Mouse (Mus musculus): ENCODE measurements around the gene Dip2a. TPM values are rescaled to one million over a fixed set of nuclear protein-coding genes. Genes with fewer than 3 reads are reported as not detected.

The Dip2a gene
- polyA plus RNA-seq, 1 experiment from 2014 or later: 14.9 TPM

GRCm38 (mm10) chr10:76289936-76290671 lies 55.0 kb downstream of the Dip2a start:
- no peak overlapping the region for H3K4me2 ChIP-seq
- no peaks in the 10 kb centered on the region for H3K9me3 ChIP-seq
- no peak overlapping the region for H3K9ac ChIP-seq
- H3K36me3 ChIP-seq: peaks cover 92% of the 10 kb centered on the region
- H3K27ac ChIP-seq: no peak overlapping the region
- 89% methylated on average over 3 of the region's 3 CpGs for WGBS
- ATAC-seq (ENCODE audit: low FRiP score): no peak
- no peak overlapping the region for H3K4me3 ChIP-seq
- H3K27me3 ChIP-seq: no peaks in the 10 kb centered on the region
- H3K4me1 ChIP-seq (replicated peaks): no peaks in the 10 kb centered on the region

DNA sequence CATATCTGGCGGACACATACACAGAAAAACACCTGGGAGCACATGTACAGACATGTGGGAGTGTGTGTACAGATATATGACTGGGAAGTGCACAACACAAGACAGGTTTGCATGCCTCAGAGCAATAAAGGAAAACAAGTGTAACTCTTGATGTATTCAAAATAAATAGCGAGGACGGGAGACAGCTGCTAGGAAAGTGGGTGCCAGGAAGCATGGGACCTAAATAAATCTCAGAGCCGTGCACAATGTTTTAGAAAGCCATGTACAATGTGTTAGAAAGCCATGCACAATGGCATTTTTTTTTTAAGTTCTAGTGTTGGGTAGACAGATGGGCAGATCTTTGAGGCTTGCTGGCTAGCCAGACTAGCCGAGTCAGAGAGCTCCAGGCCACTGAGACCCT lies 56.0 kb downstream of the Dip2a start:
- no peak for ATAC-seq (ENCODE audit: low FRiP score)
- no peak overlapping the region for H3K4me3 ChIP-seq
- 90% methylated on average over 5 of the region's 5 CpGs for WGBS

DNA sequence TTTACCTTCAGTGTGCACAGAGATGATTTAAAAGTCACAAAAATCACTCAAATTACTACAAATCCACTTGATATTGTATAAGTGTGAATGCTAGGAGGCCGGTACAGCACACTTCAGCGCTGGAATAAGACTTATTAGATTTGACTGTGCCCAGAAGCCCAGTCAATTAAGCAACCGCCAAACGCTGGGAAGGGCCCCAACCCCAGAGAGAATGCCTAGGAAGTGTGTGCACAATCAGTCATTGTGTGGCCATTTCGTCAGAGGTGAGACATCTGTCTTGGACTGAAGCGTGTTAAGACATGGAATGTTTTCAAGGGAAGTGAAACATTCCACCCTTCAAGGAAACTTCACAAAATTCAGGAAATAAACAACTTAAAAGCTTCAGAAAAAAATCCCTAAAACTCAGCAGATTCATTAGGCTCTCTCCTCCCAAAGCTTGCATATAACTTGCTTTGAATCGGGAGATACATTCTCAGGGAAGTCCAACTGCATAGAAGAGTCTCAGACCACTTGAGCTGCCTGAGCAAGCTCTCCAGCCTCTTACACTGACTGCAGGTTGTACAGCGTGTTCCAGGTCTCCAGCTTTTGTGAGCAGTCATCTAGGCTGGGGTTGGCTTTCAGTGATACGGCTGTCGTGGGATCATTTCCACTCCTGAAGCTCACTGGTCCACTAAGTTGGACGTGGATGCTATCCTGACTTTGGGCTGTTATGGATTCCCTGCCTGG lies 56.7 kb downstream of the Dip2a start:
- H3K4me3 ChIP-seq: no peak overlapping the region
- 79% methylated on average over 11 of the region's 11 CpGs for WGBS
- H3K4me2 ChIP-seq: no peak overlapping the region
- no peak overlapping the region for H3K9ac ChIP-seq
- no peaks in the 10 kb centered on the region for H3K4me1 ChIP-seq (replicated peaks)
- H3K27me3 ChIP-seq: no peaks in the 10 kb centered on the region
- H3K9me3 ChIP-seq: no peaks in the 10 kb centered on the region
- ATAC-seq (ENCODE audit: low FRiP score): no peak
- H3K27ac ChIP-seq: no peak overlapping the region
- H3K36me3 ChIP-seq: peaks cover 92% of the 10 kb centered on the region

More for the DNA sequence above, 56.0 kb downstream of the Dip2a start:
- Histone ChIP-seq H3K4me1 (replicated peaks) (no peaks in the 10 kb centered on the region), H3K36me3 (peaks cover 92% of the 10 kb centered on the region), H3K27ac (no peak overlapping the region), H3K27me3 (no peaks in the 10 kb centered on the region), H3K9me3 (no peaks in the 10 kb centered on the region), H3K4me2 (no peak overlapping the region), H3K9ac (no peak overlapping the region)

- WGBS: 73% methylated on average over 5 of the region's 5 CpGs
- H3K4me1 ChIP-seq (replicated peaks): no peaks in the 10 kb centered on the region
- no peak overlapping the region for H3K27ac ChIP-seq
- no peaks in the 10 kb centered on the region for H3K9me3 ChIP-seq
- no peak overlapping the region for H3K4me2 ChIP-seq
- H3K27me3 ChIP-seq: no peaks in the 10 kb centered on the region
- H3K4me3 ChIP-seq: no peak overlapping the region
- peaks cover 88% of the 10 kb centered on the region for H3K36me3 ChIP-seq
- no peak overlapping the region for H3K9ac ChIP-seq
- no peak for ATAC-seq (ENCODE audit: low FRiP score)
These were observed 66.5 kb downstream of the Dip2a start for GRCm38 (mm10) chr10:76278541-76279097.

GRCm38 (mm10) chr10:76275256-76275655 lies 69.8 kb downstream of the Dip2a start:
- Histone ChIP-seq H3K4me3 (no peak overlapping the region), H3K4me2 (no peak overlapping the region), H3K36me3 (peaks cover 89% of the 10 kb centered on the region), H3K4me1 (replicated peaks) (no peaks in the 10 kb centered on the region), H3K9ac (no peak overlapping the region), H3K27me3 (no peaks in the 10 kb centered on the region), H3K27ac (no peak overlapping the region), H3K9me3 (no peaks in the 10 kb centered on the region)
- ATAC-seq (ENCODE audit: low FRiP score): no peak
- 86% methylated on average over 10 of the region's 10 CpGs for WGBS

- WGBS: 54% methylated on average over 8 of the region's 8 CpGs
- no peak overlapping the region for H3K9ac ChIP-seq
- no peak overlapping the region for H3K4me3 ChIP-seq
- no peak overlapping the region for H3K27ac ChIP-seq
- no peaks in the 10 kb centered on the region for H3K9me3 ChIP-seq
- no peak overlapping the region for H3K4me2 ChIP-seq
- no peaks in the 10 kb centered on the region for H3K27me3 ChIP-seq
- peaks cover 93% of the 10 kb centered on the region for H3K36me3 ChIP-seq
- ATAC-seq (ENCODE audit: low FRiP score): no peak
- no peaks in the 10 kb centered on the region for H3K4me1 ChIP-seq (replicated peaks)
These were observed 73.9 kb downstream of the Dip2a start for GRCm38 (mm10) chr10:76271238-76271637.

GRCm38 (mm10) chr10:76262431-76262830 lies 82.7 kb downstream of the Dip2a start:
- H3K4me3 ChIP-seq: no peak overlapping the region
- no peaks in the 10 kb centered on the region for H3K27me3 ChIP-seq
- no peak overlapping the region for H3K9ac ChIP-seq
- no peak overlapping the region for H3K4me2 ChIP-seq
- no peak overlapping the region for H3K27ac ChIP-seq
- ATAC-seq (ENCODE audit: low FRiP score): no peak
- H3K4me1 ChIP-seq (replicated peaks): peaks cover 9% of the 10 kb centered on the region
- H3K36me3 ChIP-seq: peaks cover 54% of the 10 kb centered on the region
- no peaks in the 10 kb centered on the region for H3K9me3 ChIP-seq
- whole genome bisulfite sequencing: 66% methylated on average over 4 of the region's 4 CpGs

GRCm38 (mm10) chr10:76261447-76261846 lies 83.6 kb downstream of the Dip2a start:
- no peak for ATAC-seq (ENCODE audit: low FRiP score)
- H3K9ac ChIP-seq: no peak overlapping the region
- 89% methylated on average over 3 of the region's 3 CpGs for WGBS

GRCm38 (mm10) chr10:76260358-76261059 lies 84.6 kb downstream of the Dip2a start:
- Histone ChIP-seq H3K9ac (no peak overlapping the region), H3K9me3 (no peaks in the 10 kb centered on the region), H3K4me3 (no peak overlapping the region), H3K4me1 (replicated peaks) (peaks cover 11% of the 10 kb centered on the region), H3K4me2 (no peak overlapping the region), H3K27ac (no peak overlapping the region), H3K27me3 (no peaks in the 10 kb centered on the region), H3K36me3 (peaks cover 41% of the 10 kb centered on the region)
- 60% methylated on average over 11 of the region's 11 CpGs for WGBS
- ATAC-seq (ENCODE audit: low FRiP score): no peak

More at GRCm38 (mm10) chr10:76261447-76261846, 83.6 kb downstream of the Dip2a start:
- Histone ChIP-seq H3K36me3 (peaks cover 50% of the 10 kb centered on the region), H3K9me3 (no peaks in the 10 kb centered on the region), H3K4me3 (no peak overlapping the region), H3K4me1 (replicated peaks) (peaks cover 9% of the 10 kb centered on the region), H3K27ac (no peak overlapping the region), H3K27me3 (no peaks in the 10 kb centered on the region), H3K4me2 (no peak overlapping the region)

DNA sequence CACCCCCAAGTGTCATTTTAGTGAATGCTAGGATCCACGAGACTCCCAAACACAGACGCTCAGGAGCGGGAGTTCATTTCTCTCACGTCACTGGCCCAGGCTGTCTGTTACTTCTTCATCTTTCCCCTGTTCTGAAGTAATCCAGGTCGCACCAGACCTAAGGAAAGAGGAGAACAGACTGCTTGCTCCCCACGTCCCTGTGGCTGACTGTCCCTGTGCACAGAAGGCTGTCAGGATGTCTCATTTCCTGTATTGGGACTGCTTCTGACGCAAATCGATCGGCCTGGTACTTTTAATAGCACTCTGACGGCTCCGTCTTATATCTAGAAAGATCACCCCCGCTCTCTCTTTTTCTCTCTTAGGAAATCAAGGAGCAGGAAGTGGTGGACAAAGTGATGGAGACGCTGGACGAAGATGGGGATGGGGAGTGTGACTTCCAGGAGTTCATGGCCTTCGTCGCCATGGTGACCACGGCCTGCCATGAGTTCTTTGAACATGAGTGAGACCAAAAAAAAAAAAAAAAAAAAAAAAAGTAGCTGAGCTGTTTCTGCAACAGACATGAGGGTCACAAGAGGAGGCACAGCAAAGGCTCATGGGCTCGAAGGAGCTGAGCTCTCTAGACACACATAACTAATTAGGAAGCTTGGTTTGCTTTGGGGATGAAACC lies 85.4 kb downstream of the Dip2a start:
- H3K27me3 ChIP-seq: no peaks in the 10 kb centered on the region
- no peak for ATAC-seq (ENCODE audit: low FRiP score)
- 68% methylated on average over 18 of the region's 18 CpGs for WGBS

DNA sequence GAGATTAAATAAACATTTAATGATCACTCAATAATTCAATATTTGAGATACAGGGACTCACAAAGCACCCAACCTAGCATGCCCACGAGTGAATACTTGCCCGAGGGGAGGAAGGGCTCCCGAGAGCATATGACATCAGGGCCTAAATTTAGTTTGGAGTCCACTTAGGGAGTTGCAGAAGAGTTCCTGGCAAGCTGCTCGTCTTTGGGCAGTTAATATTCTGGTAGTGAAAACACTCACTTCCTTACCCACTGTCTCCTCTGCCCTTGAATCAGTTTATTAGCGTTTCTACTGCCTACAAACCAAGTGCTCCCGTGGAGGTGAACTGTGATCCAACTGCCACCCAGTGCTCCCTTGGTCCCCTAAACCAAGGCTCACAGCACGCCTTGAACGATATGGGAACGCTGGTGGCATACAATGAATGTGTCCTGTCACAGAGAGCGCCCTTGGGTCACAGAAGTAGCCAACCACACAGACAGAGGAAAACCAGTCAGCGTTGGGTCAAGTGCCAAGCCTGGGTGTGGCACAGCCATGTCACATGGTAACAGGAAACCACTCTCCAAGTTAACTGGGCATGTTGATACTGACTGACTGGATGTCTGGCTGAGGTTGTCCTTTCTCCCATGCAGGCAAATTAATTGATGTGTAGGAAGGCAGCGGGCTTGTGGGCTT lies 87.2 kb downstream of the Dip2a start:
- H3K27me3 ChIP-seq: no peaks in the 10 kb centered on the region
- ATAC-seq (ENCODE audit: low FRiP score): no peak
- no peak overlapping the region for H3K9ac ChIP-seq
- H3K9me3 ChIP-seq: no peaks in the 10 kb centered on the region
- H3K4me2 ChIP-seq: no peak overlapping the region
- no peak overlapping the region for H3K27ac ChIP-seq
- WGBS: 88% methylated on average over 12 of the region's 12 CpGs
- H3K4me3 ChIP-seq: no peak overlapping the region
- H3K4me1 ChIP-seq (replicated peaks): peaks cover 24% of the 10 kb centered on the region
- peaks cover 21% of the 10 kb centered on the region for H3K36me3 ChIP-seq

More for the DNA sequence above, 85.4 kb downstream of the Dip2a start:
- Histone ChIP-seq H3K4me2 (no peak overlapping the region), H3K9me3 (no peaks in the 10 kb centered on the region), H3K36me3 (peaks cover 33% of the 10 kb centered on the region), H3K27ac (no peak overlapping the region), H3K4me3 (no peak overlapping the region), H3K4me1 (replicated peaks) (peaks cover 12% of the 10 kb centered on the region), H3K9ac (no peak overlapping the region)
